Mouse (Mus musculus): Measurements from ENCODE around the gene Psrc1.

GRCm38 (mm10) chr3:108378875-108379663 lies 4.6 kb upstream of the Psrc1 start:
- TF ChIP-seq CTCF (IDR thresholded peaks at IDR 0.05; ENCODE audit: low read depth) (no peak), EP300 (optimal IDR thresholded peaks at IDR 0.05) (no peak)

Measured in stomach, postnatal 0 days (tissue).